Mouse (Mus musculus) cerebellum, adult 2 months (tissue): Measurements from ENCODE around the gene Nfyb.

ENCODE experiments used
- CTCF ChIP-seq: fragments of 200-500 bp; IDR thresholded peaks from 2 replicates; pipeline ENCODE4 v1.5.1; 2011; ENCODE audit warnings: low read depth, mild to moderate bottlenecking, control low read depth, low read length, moderate library complexity, borderline replicate concordance; ENCODE audit not compliant: insufficient read depth
- POLR2A ChIP-seq: fragments of 200-500 bp; IDR thresholded peaks from 2 replicates; pipeline ENCODE4 v1.6.1; 2011; ENCODE audit warnings: low read length, control low read depth, borderline replicate concordance; ENCODE audit not compliant: insufficient read depth

- TF ChIP-seq CTCF (no peak), POLR2A (no peak)
Measured at GRCm38 (mm10) chr10:82789181-82789580, 25.2 kb upstream of the Nfyb start.
